Mouse (Mus musculus): ENCODE measurements at regions not wholly inside any gene's neighbourhood (a gene's known extent, or its start where the extent isn't known, plus 50 kb on each side); places are given as distances from the start of the nearest gene placed in this dataset.

GRCm38 (mm10) chr10:23610046-23610445 lies 177.0 kb downstream of the Rps12 start:
- TF ChIP-seq CTCF (IDR thresholded peaks at IDR 0.05; ENCODE audit: low read depth, low read length) (no peak), GATA1 (IDR thresholded peaks at IDR 0.05; ENCODE audit: borderline replicate concordance, low read length) (no peak)
